Mouse (Mus musculus) hindbrain, embryonic 13.5 days (tissue): Measurements from ENCODE around the gene Lmod1. TPM values are rescaled to one million over a fixed set of nuclear protein-coding genes. Genes with fewer than 3 reads are reported as not detected.

Source experiments
- ATAC-seq: fragments of 200-750 bp; cut with Nextera tagmentation; 2 replicates; pipeline ENCODE4 v1.8.0; 2017; ENCODE audit warnings: moderate TSS enrichment; ENCODE audit not compliant: low FRiP score
- H3K27ac ChIP-seq: fragments of 300-500 bp; sonication (generic); 2 replicates; pipeline ENCODE4 v1.5.1; 2015; ENCODE audit warnings: inconsistent platforms, mild to moderate bottlenecking, moderate library complexity
- H3K27me3 ChIP-seq: fragments of 300-500 bp; sonication (generic); 2 replicates; pipeline ENCODE4 v1.6.1; 2015; ENCODE audit warnings: mild to moderate bottlenecking, inconsistent platforms
- H3K36me3 ChIP-seq: fragments of 300-500 bp; sonication (generic); 2 replicates; pipeline ENCODE4 v1.6.1; 2015; ENCODE audit warnings: mild to moderate bottlenecking, inconsistent platforms
- H3K4me1 ChIP-seq: fragments of 300-500 bp; sonication (generic); replicated peaks from 2 replicates; pipeline ENCODE4 v1.6.1; 2015; ENCODE audit warnings: inconsistent platforms
- H3K4me2 ChIP-seq: fragments of 300-500 bp; sonication (generic); 2 replicates; pipeline ENCODE4 v1.6.1; 2015; ENCODE audit warnings: inconsistent platforms, mild to moderate bottlenecking, moderate library complexity
- H3K4me3 ChIP-seq: fragments of 300-500 bp; sonication (generic); 2 replicates; pipeline ENCODE4 v1.5.1; 2015; ENCODE audit warnings: mild to moderate bottlenecking, inconsistent platforms
- H3K9ac ChIP-seq: fragments of 300-500 bp; sonication (generic); 2 replicates; pipeline ENCODE4 v1.6.1; 2015; ENCODE audit warnings: mild to moderate bottlenecking, inconsistent platforms
- H3K9me3 ChIP-seq: fragments of 300-500 bp; sonication (generic); 2 replicates; pipeline ENCODE4 v1.6.1; 2016; ENCODE audit warnings: inconsistent platforms
- WGBS: fragments of 180-500 bp; shearing (Covaris S2); methylation state at CpG from one replicate; pipeline ENCODE4 v1.1.7; 2015; 5-methylcytosine and 5-hydroxymethylcytosine counted together
- polyA plus RNA-seq: library from polyadenylated mRNA; unstranded; fragments of >200 nt; fragmentation: Nextera tagmentation; extraction: Ambion mirVana; gene quantifications from 2 replicates; pipeline ENCODE4 v1.2.1, GENCODE M21; 2015

The Lmod1 gene
- polyA plus RNA-seq, 1 experiment from 2014 or later, result 0.29 TPM

GRCm38 (mm10) chr1:135325934-135326333, 1.3 kb downstream of the Lmod1 start:
- ATAC-seq, result no peak
- H3K4me2 ChIP-seq, result no peak overlapping the region
- H3K4me3 ChIP-seq, result no peak overlapping the region
- no peaks in the 10 kb centered on the region for H3K9me3 ChIP-seq
- H3K4me1 ChIP-seq, result peaks cover 5% of the 10 kb centered on the region; the same call in 1 of the 2 replicates
- no peak overlapping the region for H3K27ac ChIP-seq
- peaks cover 17% of the 10 kb centered on the region; the same call in 1 of the 2 replicates for H3K27me3 ChIP-seq
- 80% methylated on average over 2 of the region's 2 CpGs for WGBS
- H3K36me3 ChIP-seq, result no peaks in the 10 kb centered on the region
- no peak overlapping the region for H3K9ac ChIP-seq

- Histone ChIP-seq H3K4me2 (no peak overlapping the region), H3K4me3 (no peak overlapping the region), H3K27me3 (0 out of 2 replicates have a peak, but pooled peaks cover 5% of the 10 kb centered on the region), H3K9ac (no peak overlapping the region), H3K36me3 (no peaks in the 10 kb centered on the region), H3K9me3 (no peaks in the 10 kb centered on the region), H3K4me1 (peaks cover 5% of the 10 kb centered on the region; the same call in 1 of the 2 replicates), H3K27ac (no peak overlapping the region)
- ATAC-seq, result no peak
- 69% methylated on average over 5 of the region's 5 CpGs for WGBS
These were observed 3.8 kb downstream of the Lmod1 start for GRCm38 (mm10) chr1:135328368-135328767.

GRCm38 (mm10) chr1:135330578-135330977, 6.0 kb downstream of the Lmod1 start:
- no peak for ATAC-seq
- Histone ChIP-seq H3K9me3 (no peaks in the 10 kb centered on the region), H3K9ac (no peak overlapping the region), H3K4me1 (no peaks in the 10 kb centered on the region), H3K36me3 (no peaks in the 10 kb centered on the region), H3K4me2 (no peak overlapping the region), H3K4me3 (no peak overlapping the region), H3K27me3 (no peaks in the 10 kb centered on the region), H3K27ac (no peak overlapping the region)
- WGBS, result 81% methylated on average over 6 of the region's 6 CpGs

- ATAC-seq, result no peak
- Histone ChIP-seq H3K9me3 (no peaks in the 10 kb centered on the region), H3K4me3 (no peak overlapping the region)
These were observed 17.3 kb downstream of the Lmod1 start for GRCm38 (mm10) chr1:135341947-135342346.

GRCm38 (mm10) chr1:135344026-135344425, 19.4 kb downstream of the Lmod1 start:
- no peak for ATAC-seq
- no peaks in the 10 kb centered on the region for H3K9me3 ChIP-seq
- no peak overlapping the region for H3K9ac ChIP-seq
- 0 out of 2 replicates have a peak, but pooled peaks cover 10% of the 10 kb centered on the region for H3K4me1 ChIP-seq
- 65% methylated on average over 4 of the region's 4 CpGs for WGBS
- no peaks in the 10 kb centered on the region for H3K27me3 ChIP-seq
- no peaks in the 10 kb centered on the region for H3K36me3 ChIP-seq
- no peak overlapping the region for H3K4me2 ChIP-seq
- no peak overlapping the region for H3K4me3 ChIP-seq
- H3K27ac ChIP-seq, result no peak overlapping the region

More at GRCm38 (mm10) chr1:135341947-135342346, 17.3 kb downstream of the Lmod1 start:
- 49% methylated on average over 8 of the region's 8 CpGs for WGBS
- Histone ChIP-seq H3K36me3 (no peaks in the 10 kb centered on the region), H3K27me3 (no peaks in the 10 kb centered on the region), H3K27ac (no peak overlapping the region), H3K4me2 (no peak overlapping the region), H3K9ac (no peak overlapping the region), H3K4me1 (0 out of 2 replicates have a peak, but pooled peaks cover 5% of the 10 kb centered on the region)

GRCm38 (mm10) chr1:135346891-135347290, 22.3 kb downstream of the Lmod1 start:
- H3K9ac ChIP-seq, result no peak overlapping the region
- WGBS, result 74% methylated on average over 3 of the region's 3 CpGs
- no peak overlapping the region for H3K27ac ChIP-seq
- no peak overlapping the region for H3K4me2 ChIP-seq
- no peaks in the 10 kb centered on the region for H3K36me3 ChIP-seq
- 0 out of 2 replicates have a peak, but pooled peaks cover 9% of the 10 kb centered on the region for H3K4me1 ChIP-seq
- no peaks in the 10 kb centered on the region for H3K9me3 ChIP-seq
- no peak for ATAC-seq
- no peak overlapping the region for H3K4me3 ChIP-seq
- H3K27me3 ChIP-seq, result no peaks in the 10 kb centered on the region

- Histone ChIP-seq H3K4me1 (0 out of 2 replicates have a peak, but pooled peaks cover 6% of the 10 kb centered on the region), H3K9me3 (no peaks in the 10 kb centered on the region), H3K4me3 (no peak overlapping the region), H3K36me3 (no peaks in the 10 kb centered on the region), H3K4me2 (no peak overlapping the region), H3K27me3 (no peaks in the 10 kb centered on the region), H3K9ac (no peak overlapping the region), H3K27ac (no peak overlapping the region)
- 55% methylated on average over 4 of the region's 4 CpGs for WGBS
- no peak for ATAC-seq
These were observed 23.0 kb downstream of the Lmod1 start for GRCm38 (mm10) chr1:135347498-135348169.

GRCm38 (mm10) chr1:135351953-135352352, 27.3 kb downstream of the Lmod1 start:
- WGBS, result 74% methylated on average over 3 of the region's 3 CpGs
- Histone ChIP-seq H3K4me3 (no peak overlapping the region), H3K4me1 (0 out of 2 replicates have a peak, but pooled peaks cover 6% of the 10 kb centered on the region), H3K27ac (no peak overlapping the region), H3K4me2 (no peak overlapping the region), H3K27me3 (0 out of 2 replicates have a peak, but pooled peaks cover 2% of the 10 kb centered on the region), H3K9ac (no peak overlapping the region), H3K9me3 (no peaks in the 10 kb centered on the region), H3K36me3 (no peaks in the 10 kb centered on the region)
- ATAC-seq, result no peak

- Histone ChIP-seq H3K27me3 (0 out of 2 replicates have a peak, but pooled peaks cover 2% of the 10 kb centered on the region), H3K4me1 (no peaks in the 10 kb centered on the region), H3K4me2 (no peak overlapping the region), H3K36me3 (no peaks in the 10 kb centered on the region), H3K4me3 (no peak overlapping the region), H3K9ac (no peak overlapping the region), H3K27ac (no peak overlapping the region), H3K9me3 (no peaks in the 10 kb centered on the region)
- no peak for ATAC-seq
- 33% methylated on average over 2 of the region's 2 CpGs for WGBS
These were observed 34.5 kb downstream of the Lmod1 start for GRCm38 (mm10) chr1:135359071-135359470.

GRCm38 (mm10) chr1:135361491-135361890, 36.9 kb downstream of the Lmod1 start:
- H3K4me2 ChIP-seq, result no peak overlapping the region
- H3K27ac ChIP-seq, result no peak overlapping the region
- H3K9me3 ChIP-seq, result no peaks in the 10 kb centered on the region
- no peaks in the 10 kb centered on the region for H3K36me3 ChIP-seq
- H3K27me3 ChIP-seq, result no peaks in the 10 kb centered on the region
- no peaks in the 10 kb centered on the region for H3K4me1 ChIP-seq
- no peak overlapping the region for H3K9ac ChIP-seq
- 61% methylated on average over 4 of the region's 4 CpGs for WGBS
- ATAC-seq, result no peak
- H3K4me3 ChIP-seq, result no peak overlapping the region

- no peaks in the 10 kb centered on the region for H3K4me1 ChIP-seq
- no peaks in the 10 kb centered on the region for H3K9me3 ChIP-seq
- H3K27ac ChIP-seq, result no peak overlapping the region
- no peaks in the 10 kb centered on the region for H3K27me3 ChIP-seq
- ATAC-seq, result no peak
- no peaks in the 10 kb centered on the region for H3K36me3 ChIP-seq
- no peak overlapping the region for H3K4me3 ChIP-seq
- H3K4me2 ChIP-seq, result no peak overlapping the region
- H3K9ac ChIP-seq, result no peak overlapping the region
These were observed 37.5 kb downstream of the Lmod1 start for GRCm38 (mm10) chr1:135362115-135362514.

- Histone ChIP-seq H3K4me1 (peaks cover 5% of the 10 kb centered on the region; the same call in 1 of the 2 replicates), H3K9ac (no peak overlapping the region), H3K36me3 (no peaks in the 10 kb centered on the region), H3K4me2 (no peak overlapping the region), H3K27me3 (no peaks in the 10 kb centered on the region), H3K9me3 (no peaks in the 10 kb centered on the region), H3K27ac (no peak overlapping the region), H3K4me3 (no peak overlapping the region)
- no peak for ATAC-seq
- WGBS, result 90% methylated on average over 8 of the region's 8 CpGs
These were observed 38.8 kb downstream of the Lmod1 start for GRCm38 (mm10) chr1:135363446-135363845.

- ATAC-seq, result no peak
- H3K4me1 ChIP-seq, result peaks cover 19% of the 10 kb centered on the region
- no peak overlapping the region for H3K4me2 ChIP-seq
- no peak overlapping the region for H3K27ac ChIP-seq
- no peak overlapping the region for H3K9ac ChIP-seq
- H3K9me3 ChIP-seq, result no peaks in the 10 kb centered on the region
- no peaks in the 10 kb centered on the region for H3K36me3 ChIP-seq
- no peak overlapping the region for H3K4me3 ChIP-seq
- H3K27me3 ChIP-seq, result no peaks in the 10 kb centered on the region
These were observed 41.8 kb downstream of the Lmod1 start for GRCm38 (mm10) chr1:135366380-135366779.
